Mouse (Mus musculus): ENCODE measurements around the gene Map2k6.
A peak's percentile ranks its signal among the peaks of the same experiment; 100 is the strongest.

Map2k6 gene

GRCm38 (mm10) chr11:110460480-110460879, 61.6 kb downstream of the Map2k6 start:
- TF ChIP-seq GATA4 (IDR thresholded peaks at IDR 0.05; ENCODE audit: insufficient replicate concordance, low read length) = no peak

- no peak for TF ChIP-seq GATA4 (IDR thresholded peaks at IDR 0.05; ENCODE audit: insufficient replicate concordance, low read length)
Measured at GRCm38 (mm10) chr11:110461560-110462331, 62.8 kb downstream of the Map2k6 start.

GRCm38 (mm10) chr11:110462975-110463578, 64.2 kb downstream of the Map2k6 start:
- peak; percentile 75; the same call in 1 of the 2 replicates for TF ChIP-seq GATA4 (IDR thresholded peaks at IDR 0.05; ENCODE audit: insufficient replicate concordance, low read length)

- TF ChIP-seq GATA4 (IDR thresholded peaks at IDR 0.05; ENCODE audit: insufficient replicate concordance, low read length) = no peak
Measured at GRCm38 (mm10) chr11:110463801-110464200, 64.9 kb downstream of the Map2k6 start.

GRCm38 (mm10) chr11:110469054-110469453, 70.1 kb downstream of the Map2k6 start:
- TF ChIP-seq GATA4 (IDR thresholded peaks at IDR 0.05; ENCODE audit: insufficient replicate concordance, low read length) = no peak

- no peak for TF ChIP-seq GATA4 (IDR thresholded peaks at IDR 0.05; ENCODE audit: insufficient replicate concordance, low read length)
Measured at GRCm38 (mm10) chr11:110470561-110471273, 71.8 kb downstream of the Map2k6 start.

GRCm38 (mm10) chr11:110471362-110471761, 72.4 kb downstream of the Map2k6 start:
- TF ChIP-seq GATA4 (IDR thresholded peaks at IDR 0.05; ENCODE audit: insufficient replicate concordance, low read length) = no peak

GRCm38 (mm10) chr11:110472078-110472477, 73.2 kb downstream of the Map2k6 start:
- no peak for TF ChIP-seq GATA4 (IDR thresholded peaks at IDR 0.05; ENCODE audit: insufficient replicate concordance, low read length)

- no peak for TF ChIP-seq GATA4 (IDR thresholded peaks at IDR 0.05; ENCODE audit: insufficient replicate concordance, low read length)
Measured at GRCm38 (mm10) chr11:110473495-110473894, 74.6 kb downstream of the Map2k6 start.

- TF ChIP-seq GATA4 (IDR thresholded peaks at IDR 0.05; ENCODE audit: insufficient replicate concordance, low read length) = no peak
Measured at GRCm38 (mm10) chr11:110476361-110477151, 77.6 kb downstream of the Map2k6 start.

GRCm38 (mm10) chr11:110477961-110478869, 79.3 kb downstream of the Map2k6 start:
- TF ChIP-seq GATA4 (IDR thresholded peaks at IDR 0.05; ENCODE audit: insufficient replicate concordance, low read length) = no peak

- no peak for TF ChIP-seq GATA4 (IDR thresholded peaks at IDR 0.05; ENCODE audit: insufficient replicate concordance, low read length)
Measured at GRCm38 (mm10) chr11:110478978-110479384, 80.1 kb downstream of the Map2k6 start.

- TF ChIP-seq GATA4 (IDR thresholded peaks at IDR 0.05; ENCODE audit: insufficient replicate concordance, low read length) = no peak
Measured at GRCm38 (mm10) chr11:110481406-110481805, 82.5 kb downstream of the Map2k6 start.

- no peak for TF ChIP-seq GATA4 (IDR thresholded peaks at IDR 0.05; ENCODE audit: insufficient replicate concordance, low read length)
Measured at GRCm38 (mm10) chr11:110482176-110482575, 83.3 kb downstream of the Map2k6 start.
